Mouse (Mus musculus) A20 (cell line): Measurements from ENCODE around the gene Btk.

Source experiments
- DNase-seq: peaks from one replicate; pipeline ENCODE4 v3.0.0-alpha.2; 2011; ENCODE audit warnings: low read depth, low spot score

The Btk gene

GRCm38 (mm10) chrX:134582888-134583669 lies at the start of gene Btk:
Gene Btk, minus strand, starts transcription at chrX:134583570.
- peak; percentile 66 for DNase-seq

- DNase-seq, result no peak
These were observed 49.3 kb upstream of the Btk start for GRCm38 (mm10) chrX:134632710-134633109.

DNA sequence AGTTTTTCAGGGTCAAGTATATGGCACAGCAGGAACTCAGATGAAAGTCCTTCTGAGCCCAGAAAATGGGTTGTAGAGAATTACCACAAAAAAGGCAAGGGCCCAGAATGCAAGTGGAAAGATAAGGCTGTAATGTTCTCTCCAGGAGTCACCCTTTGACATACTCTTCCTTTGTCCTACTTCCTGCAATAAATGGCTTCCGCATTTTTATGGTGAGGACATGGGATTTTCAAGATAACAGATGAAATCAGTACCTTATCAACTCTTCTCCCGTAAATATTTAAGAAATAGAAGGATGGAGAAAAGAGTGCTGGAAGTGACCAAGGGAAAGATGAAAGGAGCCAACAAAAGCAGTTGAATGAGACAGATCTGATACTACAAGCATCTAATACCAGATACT lies 44.8 kb upstream of the Btk start:
- no peak for DNase-seq

GRCm38 (mm10) chrX:134623350-134623749 lies 40.0 kb upstream of the Btk start:
- DNase-seq, result no peak

- DNase-seq, result no peak
These were observed 38.3 kb upstream of the Btk start for GRCm38 (mm10) chrX:134621685-134622084.

GRCm38 (mm10) chrX:134620254-134620865 lies 37.0 kb upstream of the Btk start:
- no peak for DNase-seq

- DNase-seq, result no peak
These were observed 36.3 kb upstream of the Btk start for GRCm38 (mm10) chrX:134619695-134620094.

- DNase-seq, result peak; percentile 18
These were observed 30.9 kb upstream of the Btk start for GRCm38 (mm10) chrX:134614306-134614705.

DNA sequence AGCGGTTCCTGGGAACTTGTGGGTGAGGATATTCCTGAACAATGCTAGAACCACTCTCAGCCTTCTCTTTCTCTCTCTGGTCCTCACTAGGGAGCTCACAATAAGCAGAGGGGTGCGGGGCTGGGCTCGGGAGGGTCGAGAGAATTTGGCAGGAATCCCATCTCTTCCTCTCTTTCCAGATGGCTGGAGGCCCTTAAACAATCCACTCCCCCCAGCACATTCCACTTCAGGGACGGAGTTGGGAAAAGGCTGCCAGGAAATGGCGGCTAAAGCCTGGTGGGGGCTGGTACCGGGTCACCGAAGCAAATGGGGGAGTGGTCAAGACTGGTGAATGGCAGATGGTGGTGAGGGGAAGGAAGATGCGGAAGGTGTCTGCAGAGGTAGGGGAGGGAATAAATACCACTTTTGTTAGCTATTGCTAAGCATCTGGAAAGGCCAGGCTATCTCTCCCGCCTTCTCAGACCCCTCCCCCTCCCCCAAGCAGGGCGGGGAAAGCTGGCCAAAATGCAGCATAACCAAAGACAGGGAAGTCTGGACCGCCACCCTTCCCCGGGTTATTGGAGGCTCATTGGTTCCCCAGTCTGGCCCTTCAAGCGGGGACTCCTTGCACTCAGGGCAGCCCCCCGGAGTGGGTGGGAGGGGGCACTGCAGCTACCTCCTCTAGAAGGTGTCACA lies 29.1 kb upstream of the Btk start:
- no peak for DNase-seq

DNA sequence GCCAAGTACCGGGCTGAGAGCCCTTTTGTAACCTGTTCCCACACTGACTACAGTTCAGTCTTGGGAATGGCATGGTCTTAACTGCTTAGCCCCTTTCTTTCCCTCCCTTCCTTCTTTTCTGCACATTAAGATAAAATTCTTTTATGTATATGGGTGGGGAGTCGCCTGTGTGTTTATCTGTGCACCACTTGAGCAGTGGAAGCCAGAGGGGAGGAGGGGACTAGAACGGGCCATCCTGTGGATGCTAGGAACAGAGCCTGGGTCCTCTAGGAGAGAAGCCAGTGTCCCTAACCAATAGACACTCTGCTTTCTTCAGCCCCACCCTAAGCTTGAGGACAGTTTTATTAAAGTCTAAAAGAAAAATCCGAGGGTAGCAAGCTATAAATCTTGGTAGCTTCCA lies 27.6 kb upstream of the Btk start:
- no peak for DNase-seq

DNA sequence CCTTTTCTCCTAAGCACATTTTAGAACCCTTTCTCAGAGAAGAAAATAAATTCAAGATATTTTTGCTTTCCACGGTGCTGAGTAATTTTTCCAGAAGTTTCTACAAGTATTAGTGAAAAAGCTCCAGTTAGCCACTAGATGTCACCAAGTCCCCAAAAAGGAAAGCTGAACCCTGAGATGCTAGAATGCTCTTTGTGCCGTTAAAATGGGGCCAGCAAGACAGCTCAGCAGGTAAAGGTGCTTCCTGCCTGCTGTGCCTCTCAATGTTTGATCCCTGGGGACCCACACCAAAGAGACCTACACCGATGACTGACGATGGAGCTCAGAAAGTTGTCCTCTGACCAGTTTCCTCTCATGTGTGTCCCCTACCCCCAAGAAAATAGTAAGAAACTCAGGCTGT lies 26.1 kb upstream of the Btk start:
- peak; percentile 29 for DNase-seq

GRCm38 (mm10) chrX:134601380-134602120 lies 18.2 kb upstream of the Btk start:
- no peak for DNase-seq

GRCm38 (mm10) chrX:134600659-134601379 lies 17.4 kb upstream of the Btk start, which contains the start of the genes Gla and Hnrnph2:
Gene Gla, minus strand, starts transcription at chrX:134601125.
Gene Hnrnph2, plus strand, starts transcription at chrX:134601179.
- DNase-seq, result peak; percentile 95

GRCm38 (mm10) chrX:134599922-134600565 lies 16.7 kb upstream of the Btk start:
- DNase-seq, result no peak

DNA sequence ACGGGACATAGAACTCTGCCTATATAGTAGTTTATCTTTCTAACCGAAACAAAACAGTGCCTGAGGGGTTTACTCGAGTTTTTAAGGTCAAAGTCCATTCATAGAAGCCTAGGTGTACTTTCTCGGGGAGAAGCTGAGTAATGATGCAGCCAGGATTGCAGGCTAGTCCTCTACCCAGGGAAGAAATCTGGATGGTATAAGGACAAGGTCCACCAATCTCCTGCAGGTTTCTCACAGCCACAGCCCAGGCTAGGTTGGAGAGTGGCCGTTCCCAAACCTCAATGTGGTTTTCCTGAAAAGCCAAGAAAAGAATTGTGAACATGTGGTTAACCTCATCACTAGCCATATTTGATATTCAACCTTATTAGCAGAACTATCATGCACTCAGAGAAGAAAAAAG lies 6.5 kb upstream of the Btk start:
- DNase-seq, result no peak

DNA sequence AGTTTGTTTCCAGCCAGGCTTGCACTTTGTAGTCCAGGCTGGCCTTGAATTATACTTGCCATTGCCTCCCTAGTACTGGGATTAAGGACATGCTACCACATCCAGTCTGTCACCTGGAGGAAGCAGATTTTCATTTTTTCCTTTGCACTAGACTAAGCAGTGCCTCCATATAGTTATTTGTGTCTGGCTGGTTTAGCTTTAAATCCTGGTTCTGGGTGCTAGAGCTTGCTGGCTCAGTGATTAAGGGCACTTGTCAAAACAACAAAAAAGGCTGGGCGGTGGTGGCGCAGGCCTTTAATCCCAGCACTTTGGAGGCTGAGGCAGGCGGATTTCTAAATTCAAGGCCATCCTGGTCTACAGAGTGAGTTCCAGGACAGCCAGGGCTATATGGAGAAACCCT lies 5.6 kb upstream of the Btk start:
- DNase-seq, result no peak

GRCm38 (mm10) chrX:134588261-134588660 lies 4.9 kb upstream of the Btk start:
- DNase-seq, result no peak

GRCm38 (mm10) chrX:134586447-134586846 lies 3.1 kb upstream of the Btk start:
- no peak for DNase-seq

GRCm38 (mm10) chrX:134585103-134586002 lies 2.0 kb upstream of the Btk start, which contains the start of gene Rpl36a:
Gene Rpl36a, plus strand, starts transcription at chrX:134585654.
- peak; percentile 94 for DNase-seq

DNA sequence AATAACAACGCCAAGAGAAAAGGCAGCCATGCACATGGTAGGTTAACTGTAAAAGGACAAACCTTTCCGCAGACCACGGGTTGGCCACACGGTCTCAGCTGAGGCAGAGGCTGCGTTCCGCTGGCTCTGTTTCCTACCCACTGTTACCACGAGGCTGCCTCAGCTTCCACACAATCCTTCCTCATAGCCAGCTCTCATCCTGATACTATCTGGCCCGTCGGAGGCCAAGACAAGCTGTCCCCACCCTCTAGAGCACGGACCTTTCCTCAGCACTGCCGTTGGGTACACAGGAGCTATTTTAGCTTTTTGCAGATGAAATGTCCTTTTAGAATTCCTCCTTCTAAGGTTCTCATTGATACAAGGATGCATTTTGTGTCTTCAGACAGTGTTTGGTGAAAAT lies 1.1 kb downstream of the Btk start:
- peak; percentile 35 for DNase-seq
